Mouse (Mus musculus): ENCODE results near the gene Tdpoz4. TPM values are rescaled to one million over a fixed set of nuclear protein-coding genes. Genes with fewer than 3 reads are reported as not detected.

The Tdpoz4 gene
- polyA plus RNA-seq (2015; fragmentation: Illumina TruSeq; extraction: RNeasy Lipid Tissue Mini Kit (QIAGEN cat#74804); ENCODE audit: insufficient read depth, low replicate concordance), result not detected

GRCm38 (mm10) chr3:93796098-93796497 is at the start of gene Tdpoz4:
Gene Tdpoz4, plus strand, starts transcription at chr3:93796398.

GRCm38 (mm10) chr3:93772700-93773099 is 23.5 kb upstream of the Tdpoz4 start, which contains the start of gene Gm5773:
Gene Gm5773, plus strand, starts transcription at chr3:93773000.

GRCm38 (mm10) chr3:93825720-93826119 is 29.5 kb downstream of the Tdpoz4 start, which contains the start of gene Tdpoz3:
Gene Tdpoz3, plus strand, starts transcription at chr3:93826020.

Other genes with a start within 250 kb of the Tdpoz4 start
- 335 TPM for gene S100a10, start 241.3 kb upstream of the Tdpoz4 start, polyA plus RNA-seq (2015; fragmentation: Illumina TruSeq; extraction: RNeasy Lipid Tissue Mini Kit (QIAGEN cat#74804); ENCODE audit: insufficient read depth, low replicate concordance)
- not detected for gene Tdpoz2, start 143.7 kb upstream of the Tdpoz4 start, polyA plus RNA-seq (2015; fragmentation: Illumina TruSeq; extraction: RNeasy Lipid Tissue Mini Kit (QIAGEN cat#74804); ENCODE audit: insufficient read depth, low replicate concordance)
- gene Tdpoz1, start 120.1 kb upstream of the Tdpoz4 start, polyA plus RNA-seq (2015; fragmentation: Illumina TruSeq; extraction: RNeasy Lipid Tissue Mini Kit (QIAGEN cat#74804); ENCODE audit: insufficient read depth, low replicate concordance), result not detected
- gene Gm37596, start 103.3 kb upstream of the Tdpoz4 start, polyA plus RNA-seq (2015; fragmentation: Illumina TruSeq; extraction: RNeasy Lipid Tissue Mini Kit (QIAGEN cat#74804); ENCODE audit: insufficient read depth, low replicate concordance), result not detected
- not detected for gene Gm5773, start 23.4 kb upstream of the Tdpoz4 start, polyA plus RNA-seq (2015; fragmentation: Illumina TruSeq; extraction: RNeasy Lipid Tissue Mini Kit (QIAGEN cat#74804); ENCODE audit: insufficient read depth, low replicate concordance)
- gene Tdpoz3, start 29.6 kb downstream of the Tdpoz4 start, polyA plus RNA-seq (2015; fragmentation: Illumina TruSeq; extraction: RNeasy Lipid Tissue Mini Kit (QIAGEN cat#74804); ENCODE audit: insufficient read depth, low replicate concordance), result not detected
- gene Gm9117, start 147.1 kb downstream of the Tdpoz4 start, polyA plus RNA-seq (2015; fragmentation: Illumina TruSeq; extraction: RNeasy Lipid Tissue Mini Kit (QIAGEN cat#74804); ENCODE audit: insufficient read depth, low replicate concordance), result not detected
- gene Tdpoz5, start 164.9 kb downstream of the Tdpoz4 start, polyA plus RNA-seq (2015; fragmentation: Illumina TruSeq; extraction: RNeasy Lipid Tissue Mini Kit (QIAGEN cat#74804); ENCODE audit: insufficient read depth, low replicate concordance), result not detected

All from spleen, adult 10 weeks (tissue).